Mouse (Mus musculus): Measurements from ENCODE around the gene Unc13d. TPM values are rescaled to one million over a fixed set of nuclear protein-coding genes. Genes with fewer than 3 reads are reported as not detected.
A peak's percentile ranks its signal among the peaks of the same experiment; 100 is the strongest.
"Not testable (repeated sequence)": the region's sequence is repeated elsewhere in the genome, so short reads cannot be mapped to it uniquely, and the experiment has no call there.

The Unc13d gene
- total RNA-seq, 1 experiment from 2014 or later = 29.9 TPM

DNA sequence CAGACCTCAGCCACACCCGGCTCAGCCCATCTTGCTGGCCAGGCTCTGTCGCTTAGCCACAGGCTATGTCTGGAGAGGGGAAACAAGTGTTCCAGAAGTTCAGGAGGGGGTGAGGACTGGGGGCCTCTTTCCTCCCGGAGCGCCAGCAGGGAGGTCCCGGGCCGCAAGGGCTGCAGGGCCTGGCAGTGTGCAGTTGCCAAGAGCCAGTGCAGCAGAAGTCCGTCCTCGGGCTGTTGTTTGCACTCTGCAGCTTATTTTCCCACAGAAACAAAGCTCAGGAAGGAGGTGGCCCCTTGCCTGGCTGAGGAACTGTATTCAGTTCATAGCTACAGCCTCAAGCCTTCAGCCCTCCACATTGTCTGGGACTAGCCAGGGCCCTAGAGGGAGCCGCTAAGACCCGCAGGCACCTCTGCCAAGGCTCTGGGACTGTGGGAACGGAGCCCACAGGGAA is 24.2 kb upstream of the Unc13d start:
- ATAC-seq (replicated peaks; ENCODE audit: low read depth, poor library complexity, severe bottlenecking) = no peak

DNA sequence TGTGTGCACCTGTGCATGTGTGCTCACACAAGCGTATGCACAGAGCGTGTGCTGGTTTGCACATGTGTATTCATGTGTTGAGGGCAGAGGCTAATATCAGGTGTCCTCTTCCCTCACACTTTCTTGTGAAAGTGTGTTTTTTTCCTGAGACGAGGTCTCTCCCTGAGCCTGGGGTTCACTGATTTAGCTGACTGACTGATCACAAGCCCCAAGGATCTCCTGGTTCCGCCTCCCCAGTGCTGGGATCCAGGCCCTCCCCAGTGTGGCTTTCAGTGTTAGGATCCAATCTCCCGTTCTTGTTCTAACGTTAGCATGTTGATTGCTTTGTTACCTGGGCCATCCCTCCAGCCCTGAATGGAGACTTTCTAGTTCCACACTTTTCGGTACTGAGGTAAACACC is 23.1 kb upstream of the Unc13d start:
- ATAC-seq (replicated peaks; ENCODE audit: low read depth, poor library complexity, severe bottlenecking) = no peak

DNA sequence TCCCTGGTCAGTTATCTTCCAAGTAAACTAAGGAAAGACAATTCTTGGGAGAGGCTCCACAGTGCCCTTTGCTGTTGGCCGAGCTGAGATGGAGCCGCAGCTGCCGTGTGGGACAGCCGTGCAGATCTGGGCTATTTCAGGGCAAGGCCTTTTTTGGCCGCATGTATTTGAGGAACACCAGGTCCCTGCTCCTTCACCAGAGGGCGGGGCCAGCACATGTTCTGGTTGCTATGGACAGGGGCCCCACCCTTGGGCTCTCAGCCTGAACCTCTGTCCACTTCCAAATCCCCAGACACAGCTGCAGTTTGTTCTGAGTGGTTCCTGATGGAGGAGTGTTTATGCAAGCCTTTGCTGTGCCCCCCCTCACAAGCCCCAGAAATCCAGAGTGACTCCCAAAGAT is 22.6 kb upstream of the Unc13d start:
- ATAC-seq (replicated peaks; ENCODE audit: low read depth, poor library complexity, severe bottlenecking) = no peak

DNA sequence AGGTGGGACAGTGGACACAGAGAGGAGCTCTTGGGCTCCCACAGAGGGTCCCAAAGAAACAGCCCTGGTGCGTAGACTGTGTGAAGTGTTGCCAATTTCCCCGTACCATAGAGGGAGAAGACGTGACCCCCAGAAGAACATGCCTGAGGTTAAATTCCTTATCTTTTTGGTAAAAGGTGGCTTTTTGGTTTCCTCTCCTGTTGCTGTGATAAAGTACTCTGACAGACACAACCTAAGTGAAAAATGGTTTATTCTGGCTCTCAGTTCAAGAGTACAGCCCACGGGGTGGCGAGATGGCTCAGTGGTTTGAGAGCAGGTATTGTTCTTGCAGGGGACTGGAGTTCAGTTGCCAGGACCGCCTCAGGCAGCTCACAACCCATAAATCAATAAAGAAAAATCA is 21.7 kb upstream of the Unc13d start:
- no peak for ATAC-seq (replicated peaks; ENCODE audit: low read depth, poor library complexity, severe bottlenecking)

DNA sequence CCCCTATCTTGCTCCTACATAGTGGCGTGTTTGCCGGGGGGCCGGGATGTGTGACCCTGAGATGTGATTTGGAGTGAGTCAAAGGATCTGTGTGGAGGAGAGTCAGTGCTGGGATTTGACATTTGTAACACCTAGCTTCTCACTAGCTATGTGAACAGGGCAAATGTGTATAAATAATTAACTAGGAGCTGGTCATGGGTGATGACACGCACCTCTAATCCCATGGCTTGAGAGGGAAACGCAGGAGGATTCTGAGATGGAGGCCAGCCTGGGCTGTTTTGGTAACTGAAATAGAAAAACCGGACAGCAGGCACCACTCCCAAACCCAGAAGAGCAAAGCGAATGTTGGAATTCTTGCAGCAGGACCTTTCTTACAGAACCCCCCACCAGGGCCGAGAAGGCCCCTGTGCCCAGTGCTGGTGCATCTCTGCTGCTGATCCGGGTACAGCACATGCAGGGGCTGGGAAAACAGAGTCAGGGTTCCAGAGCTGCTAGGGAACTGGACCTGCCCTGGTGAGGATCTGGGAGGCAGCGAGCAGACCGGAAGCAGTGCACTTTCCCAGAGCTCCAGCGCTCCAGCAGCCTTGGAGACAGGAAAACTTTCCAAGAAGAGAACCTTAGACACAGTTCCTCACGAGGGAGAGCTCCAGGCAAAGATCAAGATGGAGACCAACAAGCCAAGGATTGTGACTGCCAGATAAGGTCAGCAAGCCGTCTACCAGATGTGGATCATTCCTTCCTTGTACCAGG is 21.1 kb upstream of the Unc13d start:
- ATAC-seq (replicated peaks; ENCODE audit: low read depth, poor library complexity, severe bottlenecking) = no peak

DNA sequence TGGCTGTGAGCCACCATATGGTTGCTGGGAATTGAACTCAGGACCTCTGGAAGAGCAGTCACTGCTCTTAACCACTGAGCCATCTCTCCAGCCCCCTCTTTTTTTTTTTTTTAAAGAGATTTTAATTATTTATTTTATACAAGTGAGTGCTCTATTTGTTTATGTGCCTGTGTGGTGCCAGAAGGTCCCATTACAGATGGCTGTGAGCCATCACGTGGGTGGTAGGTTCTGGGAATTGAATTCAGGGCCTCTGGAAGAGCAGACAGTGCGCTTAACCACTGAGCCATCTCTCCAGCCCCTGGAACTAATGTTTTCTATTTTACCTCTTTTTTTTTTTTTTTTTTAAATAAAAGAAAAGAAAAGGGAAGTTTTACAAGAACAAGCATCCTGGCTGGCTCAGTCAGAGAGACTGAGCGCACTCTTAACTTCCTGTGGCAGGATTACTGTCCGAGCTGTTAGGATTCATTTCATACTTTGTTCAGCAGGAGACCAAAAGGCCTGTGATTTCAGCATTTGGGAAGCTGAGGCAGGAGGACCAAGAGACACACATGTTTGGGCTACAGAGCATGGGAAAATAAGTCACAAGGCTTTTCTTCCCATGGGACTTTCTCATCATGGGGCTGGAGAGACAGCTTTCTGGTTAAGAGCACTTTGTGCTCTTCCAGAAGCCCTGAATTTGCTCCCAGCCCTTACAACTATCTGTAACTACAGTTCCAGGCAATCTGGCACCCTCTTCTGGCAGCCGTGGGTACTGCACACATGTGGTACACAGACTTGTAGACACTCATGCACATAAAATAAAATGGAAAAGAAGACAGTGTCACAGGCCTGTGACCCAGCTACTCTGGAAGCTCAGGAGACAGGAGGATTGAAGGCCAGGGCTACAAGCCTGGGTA is 18.7 kb upstream of the Unc13d start:
- no peak for ATAC-seq (replicated peaks; ENCODE audit: low read depth, poor library complexity, severe bottlenecking)

DNA sequence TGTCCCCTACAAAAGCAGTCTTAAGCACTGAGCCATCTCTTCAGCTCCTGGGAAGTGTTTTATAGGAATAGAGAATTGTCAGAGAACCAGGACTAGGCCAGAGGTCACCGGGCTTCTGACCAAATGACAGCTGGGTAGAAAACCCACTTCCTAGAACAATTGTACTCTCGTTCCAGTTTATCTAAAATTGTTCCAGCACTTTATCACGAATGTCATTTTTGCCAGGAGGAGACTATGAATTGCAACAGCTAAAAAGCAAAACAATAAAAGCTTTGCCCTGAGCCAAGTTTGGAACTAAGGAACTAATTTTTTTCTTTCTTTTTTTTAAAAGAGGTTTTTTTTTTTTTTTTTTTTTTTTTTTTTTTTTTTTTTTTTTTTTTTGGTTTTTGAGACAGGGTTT is 17.8 kb upstream of the Unc13d start:
- ATAC-seq (replicated peaks; ENCODE audit: low read depth, poor library complexity, severe bottlenecking) = no peak

DNA sequence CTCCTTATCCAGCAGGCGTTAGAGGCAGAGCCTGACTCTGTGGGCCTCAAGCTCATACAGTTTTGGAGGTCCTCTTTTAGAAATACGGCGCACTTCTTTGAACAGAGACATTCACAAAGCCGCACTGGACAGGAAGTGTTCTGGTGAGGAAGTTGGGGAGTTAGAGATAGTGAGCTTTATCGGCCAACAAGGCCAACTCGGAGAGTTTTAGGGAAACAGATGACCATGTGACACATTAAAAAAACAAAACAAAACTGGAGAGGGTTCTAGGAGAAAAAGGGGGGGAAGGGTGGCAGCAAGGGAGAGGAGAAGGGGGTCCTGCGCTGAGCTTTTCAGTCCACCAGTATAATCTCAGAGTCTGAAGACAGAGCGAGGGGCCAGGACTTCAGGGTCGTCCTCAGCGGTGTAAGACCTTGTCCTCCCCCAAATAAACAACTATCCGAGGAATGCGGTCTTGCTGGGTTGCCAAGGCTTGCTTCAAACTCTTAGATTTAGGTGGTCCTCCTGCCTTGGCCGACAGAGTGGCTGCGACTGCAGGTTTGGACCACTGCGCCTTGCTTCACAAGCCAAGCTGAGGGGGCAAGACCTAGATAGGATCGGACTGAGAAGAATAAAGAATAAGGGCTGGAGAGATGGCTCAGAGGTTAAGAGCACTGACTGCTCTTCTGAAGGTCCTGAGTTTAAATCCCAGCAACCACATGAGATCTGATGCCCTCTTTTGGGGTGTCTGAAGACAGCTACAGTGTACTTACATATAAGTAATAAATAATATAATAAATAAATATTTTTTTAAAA is 16.2 kb upstream of the Unc13d start:
- peak; percentile 81 for ATAC-seq (replicated peaks; ENCODE audit: low read depth, poor library complexity, severe bottlenecking)

DNA sequence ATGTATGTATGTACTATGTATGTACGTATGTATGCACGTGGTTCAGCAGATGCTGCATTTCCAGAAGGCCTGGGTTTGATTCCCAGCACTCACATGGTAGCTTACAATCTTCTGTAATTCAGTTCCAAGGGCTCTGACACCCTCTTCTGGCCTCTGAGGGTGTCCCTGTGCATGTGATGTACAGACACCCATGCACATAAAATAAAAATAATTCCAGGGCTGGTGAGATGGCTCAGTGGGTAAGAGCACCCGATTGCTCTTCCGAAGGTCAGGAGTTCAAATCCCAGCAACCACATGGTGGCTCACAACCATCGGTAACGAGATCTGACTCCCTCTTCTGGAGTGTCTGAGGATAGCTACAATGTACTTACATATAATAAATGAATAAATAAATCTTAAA is 15.2 kb upstream of the Unc13d start:
- not testable (repeated sequence) for ATAC-seq (replicated peaks; ENCODE audit: low read depth, poor library complexity, severe bottlenecking)

DNA sequence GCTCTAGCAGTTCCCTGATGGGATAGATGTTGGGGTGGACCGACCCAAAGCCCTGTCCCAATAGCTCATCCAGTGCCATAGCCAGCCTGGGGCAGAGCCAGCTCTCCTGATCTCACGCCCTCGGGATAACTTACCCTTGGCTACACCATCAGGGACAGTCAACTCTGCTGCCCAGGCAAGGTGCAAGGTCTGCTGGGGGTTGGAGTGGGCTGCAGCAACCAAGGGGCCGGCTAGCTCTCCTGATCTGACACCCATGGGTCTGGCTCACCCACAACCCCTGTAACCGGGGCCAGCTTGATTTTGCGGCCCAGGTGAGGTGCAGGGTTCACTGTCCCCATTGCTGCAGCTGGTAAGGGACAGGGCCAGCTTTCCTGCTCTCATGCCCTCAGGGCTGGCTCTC is 13.8 kb upstream of the Unc13d start:
- ATAC-seq (replicated peaks; ENCODE audit: low read depth, poor library complexity, severe bottlenecking) = no peak

DNA sequence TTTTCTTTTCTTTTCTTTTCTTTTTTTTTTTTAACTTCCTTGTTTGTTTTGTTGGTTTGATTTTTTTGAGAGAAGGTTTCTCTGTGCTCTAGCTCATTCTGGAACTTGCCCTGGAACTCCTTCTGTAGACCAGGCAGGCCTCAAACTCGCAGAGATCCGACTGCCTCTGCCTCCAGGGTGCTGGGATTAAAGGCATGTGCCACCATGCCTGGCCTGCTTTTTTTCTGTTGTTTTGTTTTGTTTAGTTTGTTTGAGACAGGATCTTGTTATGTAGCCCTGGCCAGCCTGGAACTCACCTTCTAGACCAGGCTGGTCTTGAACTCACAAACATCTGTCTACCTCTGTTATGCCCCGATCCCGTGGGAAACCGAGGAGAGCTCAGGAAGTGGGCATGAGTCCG is 11.8 kb upstream of the Unc13d start:
- ATAC-seq (replicated peaks; ENCODE audit: low read depth, poor library complexity, severe bottlenecking) = no peak

DNA sequence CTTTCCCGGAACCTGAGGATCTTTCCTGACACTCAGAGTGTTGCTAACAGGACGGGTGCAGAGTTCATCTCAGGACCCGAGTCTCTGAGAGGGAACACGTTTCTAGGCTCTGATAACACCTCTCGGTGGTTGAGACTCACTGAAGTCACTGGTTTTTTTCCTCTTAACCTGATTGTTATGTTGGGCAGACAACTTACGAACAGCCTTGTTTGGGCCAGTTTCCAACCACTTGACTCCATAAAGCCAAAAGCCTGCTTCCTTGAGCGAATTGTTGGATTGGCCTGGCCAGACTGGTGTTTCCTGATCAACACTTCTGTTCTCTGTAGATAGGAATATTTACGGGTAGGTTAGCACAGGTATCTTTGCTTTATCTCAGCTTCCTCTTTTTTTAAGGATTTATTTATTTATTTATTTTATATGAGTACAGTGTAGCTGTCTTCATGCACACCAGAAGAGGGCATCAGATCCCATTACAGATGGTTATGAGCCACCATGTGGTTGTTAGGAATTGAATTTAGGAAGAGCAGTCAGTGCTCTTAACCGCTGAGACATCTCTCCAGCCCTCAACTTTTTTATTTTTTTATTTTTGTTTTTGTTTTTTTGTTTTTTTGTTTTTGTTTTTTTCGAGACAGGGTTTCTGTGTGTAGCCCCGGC is 11.1 kb upstream of the Unc13d start:
- ATAC-seq (replicated peaks; ENCODE audit: low read depth, poor library complexity, severe bottlenecking) = peak; percentile 14

DNA sequence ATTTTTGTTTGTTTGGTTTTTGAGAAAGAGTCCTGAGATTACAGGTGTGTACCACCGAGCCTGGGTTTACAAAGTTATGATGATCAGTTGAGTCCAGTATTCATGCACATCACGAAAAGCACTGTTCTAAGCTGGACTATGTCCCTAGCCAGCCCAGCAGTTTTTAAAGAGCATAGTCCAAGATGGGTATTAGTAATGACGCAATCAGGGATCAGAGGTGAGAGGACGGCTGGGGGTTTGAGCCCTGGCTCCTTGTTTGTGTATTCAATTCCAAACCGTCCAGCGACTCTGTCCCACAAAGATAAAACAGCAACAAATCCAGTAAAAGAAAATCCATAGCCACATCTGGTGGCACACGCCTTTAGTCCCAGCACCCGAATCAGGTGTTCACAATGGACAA is 10.4 kb upstream of the Unc13d start:
- no peak for ATAC-seq (replicated peaks; ENCODE audit: low read depth, poor library complexity, severe bottlenecking)

DNA sequence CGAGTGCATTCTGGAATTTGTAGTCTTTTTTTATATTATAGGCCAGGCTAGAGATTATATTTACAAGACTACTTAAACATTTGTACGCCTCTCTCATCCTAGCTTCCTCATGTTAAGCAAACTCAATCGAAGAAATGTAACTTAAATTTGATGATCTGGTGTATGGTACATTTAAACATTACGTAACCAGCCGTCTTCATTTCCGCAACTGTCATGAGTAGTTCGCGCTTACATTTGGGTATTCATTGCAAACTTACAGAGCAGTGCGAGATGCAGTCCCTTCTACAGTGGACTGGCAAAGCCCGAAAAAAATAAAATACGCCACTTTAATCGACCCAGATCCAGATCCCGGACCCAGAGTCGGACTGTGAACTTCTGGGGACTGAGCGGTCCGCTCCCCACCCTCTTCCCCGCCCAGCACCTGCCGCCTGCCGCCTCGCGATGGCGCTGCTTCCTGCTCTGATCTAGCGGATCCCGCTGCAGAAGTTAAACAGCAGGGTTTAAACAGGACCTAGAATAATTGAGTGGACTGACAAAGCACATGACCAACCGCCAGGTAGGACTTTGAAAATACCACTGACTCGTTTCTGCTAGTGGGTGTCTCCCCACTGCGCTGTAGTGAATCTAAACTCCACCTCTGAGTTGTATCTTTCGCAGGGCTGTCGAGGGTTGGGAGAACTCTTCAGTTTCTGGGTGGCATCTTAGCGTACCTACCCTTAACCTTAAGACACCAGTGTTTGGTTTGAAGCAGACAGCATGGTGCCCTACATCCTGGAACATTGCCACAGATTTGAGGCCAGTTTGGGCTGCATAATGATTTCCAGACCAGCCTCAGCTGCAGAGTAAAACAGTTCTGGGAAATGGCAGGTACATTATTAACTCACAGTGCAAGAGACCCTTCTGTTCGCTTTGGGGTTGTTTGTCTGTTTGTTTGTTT is 9.7 kb upstream of the Unc13d start:
- ATAC-seq (replicated peaks; ENCODE audit: low read depth, poor library complexity, severe bottlenecking) = peak; percentile 62

DNA sequence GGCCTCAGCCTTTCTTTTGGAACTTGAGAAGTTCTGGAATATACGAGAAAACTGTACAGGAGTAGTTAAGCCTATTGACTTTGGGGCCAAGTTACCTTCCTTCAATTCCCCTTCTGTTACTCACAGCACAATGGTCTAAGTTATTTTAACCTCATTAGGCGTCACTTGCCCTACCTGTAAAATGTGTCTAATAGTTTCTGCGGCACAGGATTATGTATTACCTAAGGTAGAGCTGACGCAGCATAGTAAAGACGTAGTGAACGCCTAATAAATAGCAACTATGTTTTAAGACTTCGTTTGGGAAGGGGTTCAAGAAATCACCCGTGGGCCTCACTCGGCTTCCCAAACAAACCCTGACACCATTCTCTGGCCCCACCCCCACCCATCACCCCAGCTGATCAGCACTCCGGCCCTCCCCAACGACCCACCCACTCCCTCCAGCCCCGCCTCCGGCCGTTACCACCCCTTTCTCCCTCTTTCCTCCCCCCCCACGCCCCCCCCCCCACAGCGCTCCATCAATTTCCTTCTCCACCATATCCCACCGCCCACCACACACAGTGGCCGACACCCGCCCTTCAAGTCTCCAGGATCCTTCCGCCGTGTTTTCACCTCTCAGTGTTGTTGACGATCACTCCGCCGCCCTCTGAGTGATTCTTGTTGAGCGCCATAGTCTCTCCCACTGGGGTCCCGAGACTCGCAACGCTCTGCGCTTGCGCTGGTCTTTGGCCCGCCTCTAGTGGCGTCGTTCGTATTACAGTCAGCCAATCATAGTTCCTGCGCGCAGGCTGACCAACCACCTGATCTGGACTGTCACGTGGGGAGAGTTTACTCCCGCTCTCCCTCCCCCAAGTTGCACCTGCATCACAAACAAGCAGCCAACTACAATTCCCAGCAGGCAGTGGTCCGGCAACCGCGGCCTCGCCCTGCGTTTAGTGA is 8.8 kb upstream of the Unc13d start, which contains the start of gene Wbp2:
TSS of gene Wbp2 (minus strand) at position 738 of the 936 bp plus-strand sequence.
- ATAC-seq (replicated peaks; ENCODE audit: low read depth, poor library complexity, severe bottlenecking) = peak; percentile 92

DNA sequence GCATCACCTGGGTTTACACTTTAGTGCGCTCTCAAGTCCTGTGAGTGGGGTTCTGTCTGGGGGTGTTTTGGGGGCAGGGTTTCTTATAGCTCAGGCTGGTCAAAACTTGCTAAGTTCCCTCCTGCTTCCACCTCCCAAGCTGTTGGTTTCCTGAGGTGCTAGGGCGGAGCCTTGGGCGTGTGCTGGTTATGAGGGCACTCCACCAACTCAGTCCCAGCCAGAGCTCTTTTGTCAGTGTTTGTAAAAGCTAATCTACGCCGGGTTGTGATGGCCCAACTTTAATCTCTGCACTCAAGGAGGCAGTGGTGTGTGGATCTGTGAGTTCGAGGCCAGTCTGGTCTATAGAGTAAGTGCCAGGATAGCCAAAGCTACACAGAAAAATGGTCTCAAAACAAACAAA is 6.4 kb upstream of the Unc13d start:
- ATAC-seq (replicated peaks; ENCODE audit: low read depth, poor library complexity, severe bottlenecking) = no peak

DNA sequence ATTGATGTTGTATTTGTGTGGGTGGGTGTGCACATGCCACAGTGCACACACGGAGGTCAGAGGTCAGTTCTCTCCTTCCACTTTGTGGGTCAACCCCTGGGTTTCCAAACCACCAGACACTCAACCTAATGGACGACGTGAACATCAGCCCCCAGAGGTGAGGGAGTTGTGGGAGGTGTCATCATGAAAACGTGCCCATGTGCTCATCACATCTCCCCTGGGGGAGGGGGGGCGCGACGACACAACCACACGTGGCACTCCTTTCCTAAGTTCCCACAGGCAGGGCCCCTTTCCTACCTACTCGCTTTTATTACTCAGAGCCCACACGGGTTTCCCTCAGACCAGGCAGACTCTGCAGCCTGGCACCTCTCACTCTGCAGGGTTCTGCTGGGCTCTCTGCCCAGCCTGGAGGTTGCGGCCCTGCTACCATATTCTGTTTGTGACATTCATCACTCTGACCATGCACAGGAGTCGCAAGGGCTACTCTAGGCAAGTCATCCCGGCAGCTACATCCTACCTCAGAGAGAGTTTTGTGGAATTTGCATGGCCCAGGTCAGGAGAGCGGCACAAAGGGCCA is 5.4 kb upstream of the Unc13d start:
- ATAC-seq (replicated peaks; ENCODE audit: low read depth, poor library complexity, severe bottlenecking) = no peak

DNA sequence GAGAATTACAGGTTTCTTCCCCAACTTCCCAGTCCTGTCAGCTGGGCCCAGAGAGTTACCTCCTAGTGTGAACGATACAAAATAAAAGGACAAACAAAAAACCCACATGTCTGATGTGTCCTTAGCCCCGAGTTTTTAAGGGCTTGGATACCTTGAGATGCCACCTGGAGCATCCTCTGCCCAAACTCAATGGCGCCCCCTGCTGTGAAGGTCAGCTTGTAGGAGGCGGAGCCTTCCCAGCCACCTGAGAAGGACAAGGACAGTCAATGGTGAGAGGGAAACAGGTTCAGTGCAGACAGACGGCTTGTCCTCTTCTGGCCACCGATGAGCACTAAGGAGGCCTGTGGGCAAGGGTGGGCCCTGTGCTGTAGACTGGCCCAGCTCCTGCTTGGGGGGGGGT is 3.3 kb upstream of the Unc13d start:
- ATAC-seq (replicated peaks; ENCODE audit: low read depth, poor library complexity, severe bottlenecking) = no peak
